Mouse (Mus musculus): ENCODE data around the gene Fgf11. TPM values are rescaled to one million over a fixed set of nuclear protein-coding genes. Genes with fewer than 3 reads are reported as not detected.

Gene Fgf11
- polyA plus RNA-seq, 1 experiment from 2014 or later, result 8.7 TPM

GRCm38 (mm10) chr11:69778258-69778982 lies 23.2 kb downstream of the Fgf11 start:
- Histone ChIP-seq H3K9me3 (replicated peaks) (no peaks in the 10 kb centered on the region), H3K27me3 (replicated peaks) (no peaks in the 10 kb centered on the region; the same call in 1 of the 2 replicates), H3K9ac (replicated peaks) (no peak overlapping the region), H3K4me2 (no peak overlapping the region), H3K4me3 (replicated peaks) (no peak overlapping the region), H3K4me1 (no peaks in the 10 kb centered on the region), H3K27ac (replicated peaks) (no peak overlapping the region), H3K36me3 (peaks cover 33% of the 10 kb centered on the region)
- ATAC-seq (ENCODE audit: low FRiP score), result no peak
- WGBS, result 78% methylated on average over 23 of the region's 23 CpGs

GRCm38 (mm10) chr11:69777504-69778257 lies 24.0 kb downstream of the Fgf11 start:
- H3K36me3 ChIP-seq, result peaks cover 36% of the 10 kb centered on the region
- H3K4me3 ChIP-seq (replicated peaks), result no peak overlapping the region
- H3K27ac ChIP-seq (replicated peaks), result no peak overlapping the region
- ATAC-seq (ENCODE audit: low FRiP score), result 0 out of 2 replicates have a peak, but pooled peaks have one; percentile 10
- no peak overlapping the region for H3K9ac ChIP-seq (replicated peaks)
- H3K4me1 ChIP-seq, result no peaks in the 10 kb centered on the region
- no peaks in the 10 kb centered on the region; the same call in 1 of the 2 replicates for H3K27me3 ChIP-seq (replicated peaks)
- WGBS, result 60% methylated on average over 26 of the region's 26 CpGs
- H3K9me3 ChIP-seq (replicated peaks), result no peaks in the 10 kb centered on the region
- H3K4me2 ChIP-seq, result no peak overlapping the region

GRCm38 (mm10) chr11:69776488-69776887 lies 25.2 kb downstream of the Fgf11 start:
- Histone ChIP-seq H3K4me3 (replicated peaks) (no peak overlapping the region), H3K9me3 (replicated peaks) (no peaks in the 10 kb centered on the region), H3K4me2 (no peak overlapping the region), H3K27ac (replicated peaks) (no peak overlapping the region), H3K9ac (replicated peaks) (no peak overlapping the region), H3K36me3 (peaks cover 36% of the 10 kb centered on the region), H3K4me1 (no peaks in the 10 kb centered on the region), H3K27me3 (replicated peaks) (no peaks in the 10 kb centered on the region; the same call in 1 of the 2 replicates)
- 84% methylated on average over 20 of the region's 20 CpGs for WGBS
- no peak for ATAC-seq (ENCODE audit: low FRiP score)

- no peak overlapping the region for H3K4me3 ChIP-seq (replicated peaks)
- 66% methylated on average over 10 of the region's 10 CpGs for WGBS
- ATAC-seq (ENCODE audit: low FRiP score), result no peak
- no peaks in the 10 kb centered on the region; the same call in 1 of the 2 replicates for H3K27me3 ChIP-seq (replicated peaks)
- H3K27ac ChIP-seq (replicated peaks), result no peak overlapping the region
- H3K4me2 ChIP-seq, result no peak overlapping the region
- no peaks in the 10 kb centered on the region for H3K4me1 ChIP-seq
- no peak overlapping the region for H3K9ac ChIP-seq (replicated peaks)
- no peaks in the 10 kb centered on the region for H3K9me3 ChIP-seq (replicated peaks)
- peaks cover 36% of the 10 kb centered on the region for H3K36me3 ChIP-seq
These were observed 25.9 kb downstream of the Fgf11 start for GRCm38 (mm10) chr11:69775716-69776115.

GRCm38 (mm10) chr11:69774961-69775360 lies 26.7 kb downstream of the Fgf11 start:
- peaks cover 36% of the 10 kb centered on the region for H3K36me3 ChIP-seq
- H3K4me3 ChIP-seq (replicated peaks), result no peak overlapping the region
- no peaks in the 10 kb centered on the region for H3K9me3 ChIP-seq (replicated peaks)
- H3K4me1 ChIP-seq, result no peaks in the 10 kb centered on the region
- 62% methylated on average over 5 of the region's 5 CpGs for WGBS
- no peak overlapping the region for H3K9ac ChIP-seq (replicated peaks)
- no peak overlapping the region for H3K4me2 ChIP-seq
- H3K27me3 ChIP-seq (replicated peaks), result no peaks in the 10 kb centered on the region; the same call in 1 of the 2 replicates
- no peak overlapping the region for H3K27ac ChIP-seq (replicated peaks)
- ATAC-seq (ENCODE audit: low FRiP score), result no peak

- no peaks in the 10 kb centered on the region for H3K36me3 ChIP-seq
- 0 out of 2 replicates have a peak overlapping the region, but pooled peaks have one; percentile 7 for H3K9ac ChIP-seq (replicated peaks)
- no peaks in the 10 kb centered on the region for H3K9me3 ChIP-seq (replicated peaks)
- peak overlapping the region; percentile 74 for H3K4me2 ChIP-seq
- peak overlapping the region; percentile 71; the same call in 1 of the 2 replicates for H3K4me3 ChIP-seq (replicated peaks)
- ATAC-seq (ENCODE audit: low FRiP score), result no peak
- H3K27me3 ChIP-seq (replicated peaks), result no peaks in the 10 kb centered on the region
- 63% methylated on average over 4 of the region's 4 CpGs for WGBS
- peaks cover 33% of the 10 kb centered on the region for H3K4me1 ChIP-seq
- no peak overlapping the region for H3K27ac ChIP-seq (replicated peaks)
These were observed 34.1 kb downstream of the Fgf11 start for GRCm38 (mm10) chr11:69767625-69767909.

- WGBS, result 64% methylated on average over 13 of the region's 13 CpGs
- peak overlapping the region; percentile 74 for H3K4me2 ChIP-seq
- H3K9ac ChIP-seq (replicated peaks), result peak overlapping the region; percentile 92
- peak overlapping the region; percentile 89 for H3K27ac ChIP-seq (replicated peaks)
- H3K27me3 ChIP-seq (replicated peaks), result no peaks in the 10 kb centered on the region
- H3K4me1 ChIP-seq, result peaks cover 33% of the 10 kb centered on the region
- H3K9me3 ChIP-seq (replicated peaks), result no peaks in the 10 kb centered on the region
- H3K4me3 ChIP-seq (replicated peaks), result peak overlapping the region; percentile 71
- H3K36me3 ChIP-seq, result no peaks in the 10 kb centered on the region
- ATAC-seq (ENCODE audit: low FRiP score), result 0 out of 2 replicates have a peak, but pooled peaks have one; percentile 13
These were observed 34.6 kb downstream of the Fgf11 start for GRCm38 (mm10) chr11:69766872-69767624.

GRCm38 (mm10) chr11:69766126-69766609 lies 35.5 kb downstream of the Fgf11 start:
- Histone ChIP-seq H3K9me3 (replicated peaks) (no peaks in the 10 kb centered on the region), H3K27ac (replicated peaks) (peak overlapping the region; percentile 89), H3K4me1 (peaks cover 33% of the 10 kb centered on the region), H3K27me3 (replicated peaks) (no peaks in the 10 kb centered on the region), H3K36me3 (no peaks in the 10 kb centered on the region), H3K4me3 (replicated peaks) (peak overlapping the region; percentile 71), H3K9ac (replicated peaks) (peak overlapping the region; percentile 92), H3K4me2 (peak overlapping the region; percentile 74)
- ATAC-seq (ENCODE audit: low FRiP score), result peak; percentile 88
- 0% methylated on average over 32 of the region's 37 CpGs for WGBS

- Histone ChIP-seq H3K4me1 (peaks cover 37% of the 10 kb centered on the region), H3K4me2 (peak within 1 kb of the TSS; percentile 74), H3K4me3 (replicated peaks) (peak within 1 kb of the TSS; percentile 71), H3K36me3 (no peaks in the 10 kb centered on the region), H3K9me3 (replicated peaks) (no peaks in the 10 kb centered on the region), H3K27me3 (replicated peaks) (no peaks in the 10 kb centered on the region), H3K27ac (replicated peaks) (peak within 1 kb of the TSS; percentile 89), H3K9ac (replicated peaks) (peak within 1 kb of the TSS; percentile 92)
- WGBS, result 17% methylated on average over 35 of the region's 55 CpGs
- peak; percentile 58 for ATAC-seq (ENCODE audit: low FRiP score)
These were observed 36.2 kb downstream of the Fgf11 start, which contains the start of gene Zbtb4 for GRCm38 (mm10) chr11:69765221-69766125. Gene Zbtb4 (plus strand): TSS chr11:69765912.

GRCm38 (mm10) chr11:69763551-69763950 lies 38.1 kb downstream of the Fgf11 start:
- H3K36me3 ChIP-seq, result no peaks in the 10 kb centered on the region
- no peak overlapping the region for H3K9ac ChIP-seq (replicated peaks)
- no peaks in the 10 kb centered on the region for H3K9me3 ChIP-seq (replicated peaks)
- no peak overlapping the region for H3K27ac ChIP-seq (replicated peaks)
- H3K4me3 ChIP-seq (replicated peaks), result no peak overlapping the region
- no peak for ATAC-seq (ENCODE audit: low FRiP score)
- no peak overlapping the region for H3K4me2 ChIP-seq
- peaks cover 47% of the 10 kb centered on the region for H3K4me1 ChIP-seq
- 73% methylated on average over 7 of the region's 7 CpGs for WGBS
- H3K27me3 ChIP-seq (replicated peaks), result no peaks in the 10 kb centered on the region
